ENCODE assay signal across 31 mouse cellular contexts in genomic region chr13:98138786-98139185, GRCm38 (mm10).
DNase-seq lines count a peak whose midpoint lies in the region; ATAC-seq and TF ChIP-seq lines count a peak whose summit lies in the region.
"Had no signal": no experiment of that assay in that cellular context is flagged by ENCODE, and none has a peak within 500 bp of the region (broad histone marks: within the 10 kb centered on the region; RNA-seq: fewer than 3 reads in every experiment).

No protein-coding gene starts in this region.

- H3K9me3 ChIP-seq in kidney, embryonic 14.5 days (ENCODE audit: control insufficient read depth, low read length): no peaks in the 10 kb centered on the region
- H3K9me3 ChIP-seq in kidney, postnatal 0 days (replicated peaks; ENCODE audit: low read length): no peaks in the 10 kb centered on the region
- H3K9me3 ChIP-seq: embryonic facial prominence, embryonic 10.5 days; embryonic facial prominence, embryonic 15.5 days; forebrain, embryonic 15.5 days; limb, embryonic 12.5 days; liver, embryonic 15.5 days; lung, embryonic 15.5 days; midbrain, embryonic 10.5 days; midbrain, embryonic 15.5 days; neural tube, embryonic 12.5 days had no signal

- H3K4me1 ChIP-seq in kidney, embryonic 14.5 days (ENCODE audit: control insufficient read depth, insufficient read depth, low read length): peaks cover 12% of the 10 kb centered on the region
- peaks cover 24% of the 10 kb centered on the region for H3K4me1 ChIP-seq in brown adipose tissue, adult 24 weeks (ENCODE audit: control insufficient read depth, insufficient read depth, insufficient read length, low read length)
- peaks cover 12% of the 10 kb centered on the region; the same call in 1 of the 2 replicates for H3K4me1 ChIP-seq in kidney, postnatal 0 days (replicated peaks; ENCODE audit: insufficient read depth, low read length)
- H3K4me1 ChIP-seq: liver, embryonic 15.5 days had no signal

- no peak overlapping the region for H3K9ac ChIP-seq in kidney, embryonic 14.5 days (ENCODE audit: low read depth, low read length)
- H3K9ac ChIP-seq in kidney, postnatal 0 days (ENCODE audit: low read depth, low read length): no peak overlapping the region
- H3K9ac ChIP-seq: embryonic facial prominence, embryonic 15.5 days; forebrain, embryonic 15.5 days; hindbrain, embryonic 14.5 days; limb, embryonic 12.5 days; liver, embryonic 15.5 days; lung, embryonic 15.5 days; midbrain, embryonic 15.5 days; neural tube, embryonic 12.5 days had no signal

- no peak overlapping the region for H3K27ac ChIP-seq in kidney, embryonic 14.5 days (ENCODE audit: low read depth, low read length)
- 0 out of 2 replicates have a peak overlapping the region, but pooled peaks have one; percentile 7 for H3K27ac ChIP-seq in brown adipose tissue, adult 24 weeks (replicated peaks; ENCODE audit: low read depth, low read length)
- H3K27ac ChIP-seq in kidney, postnatal 0 days: peak overlapping the region; percentile 28; the same call in 1 of the 2 replicates
- H3K27ac ChIP-seq: embryonic facial prominence, embryonic 10.5 days; embryonic facial prominence, embryonic 15.5 days; forebrain, embryonic 15.5 days; gastrocnemius, adult 2 months; hindbrain, embryonic 14.5 days; left cerebral cortex, adult 2 months; limb, embryonic 12.5 days; liver, embryonic 15.5 days; lung, embryonic 15.5 days; midbrain, embryonic 10.5 days; midbrain, embryonic 15.5 days; neural tube, embryonic 12.5 days; stomach, postnatal 0 days had no signal

- no peak for ATAC-seq in kidney, embryonic 14.5 days (ENCODE audit: low FRiP score, low TSS enrichment)
- ATAC-seq in kidney, postnatal 0 days (replicated peaks; ENCODE audit: low FRiP score, low read depth): no peak
- no peak for ATAC-seq in granulocyte monocyte progenitor cell, adult 5-6 weeks (replicated peaks; ENCODE audit: poor library complexity, severe bottlenecking)
- ATAC-seq: activated CD4-positive, CD25-positive, alpha-beta regulatory T cell, adult 4 months; forebrain, embryonic 15.5 days; intestine, postnatal 0 days; midbrain, embryonic 15.5 days had no signal

- peak; percentile 11 for DNase-seq in kidney, adult 11 months
- DNase-seq in kidney, postnatal 0 days (ENCODE audit: low spot score): no peak
- no peak for DNase-seq in gastrocnemius, adult 18-20 months (ENCODE audit: low spot score)
- no peak for DNase-seq in cerebellum, postnatal 36 days
- DNase-seq: adrenal gland, adult 2 months; adrenal gland, postnatal 36 days; B cell, adult 2 months; cerebellum, adult 2 months; cerebellum, postnatal 14 days; gastrocnemius, adult 2 months; gastrocnemius, postnatal 36 days; right cerebral cortex, postnatal 4 days; thymus, adult 18-20 months; thymus, postnatal 25 days had no signal

- TF ChIP-seq CTCF in kidney, postnatal 0 days (IDR thresholded peaks at IDR 0.05; ENCODE audit: low read depth): no peak

- WGBS in kidney, embryonic 14.5 days: 82% methylated on average over 4 of the region's 4 CpGs
- WGBS in kidney, postnatal 0 days: 67% methylated on average over 4 of the region's 4 CpGs

- H3K27me3 ChIP-seq in kidney, embryonic 14.5 days (ENCODE audit: control insufficient read depth, insufficient read depth, low read length): no peaks in the 10 kb centered on the region
- H3K27me3 ChIP-seq in kidney, postnatal 0 days (ENCODE audit: insufficient read depth, low read length): no peaks in the 10 kb centered on the region
- H3K27me3 ChIP-seq: embryonic facial prominence, embryonic 15.5 days; forebrain, embryonic 15.5 days; limb, embryonic 12.5 days; liver, embryonic 15.5 days; lung, embryonic 15.5 days; midbrain, embryonic 15.5 days; neural tube, embryonic 12.5 days had no signal

- H3K4me3 ChIP-seq in kidney, embryonic 14.5 days (ENCODE audit: low read length): no peak overlapping the region
- no peak overlapping the region for H3K4me3 ChIP-seq in brown adipose tissue, adult 24 weeks (ENCODE audit: insufficient read depth, low read depth, low read length)
- H3K4me3 ChIP-seq in kidney, postnatal 0 days (replicated peaks; ENCODE audit: low read depth, low read length): no peak overlapping the region
- H3K4me3 ChIP-seq: embryonic facial prominence, embryonic 10.5 days; embryonic facial prominence, embryonic 15.5 days; forebrain, embryonic 15.5 days; gastrocnemius, adult 2 months; left cerebral cortex, adult 2 months; limb, embryonic 12.5 days; liver, embryonic 15.5 days; lung, embryonic 15.5 days; midbrain, embryonic 10.5 days; midbrain, embryonic 15.5 days; neural tube, embryonic 12.5 days had no signal

- H3K36me3 ChIP-seq in kidney, embryonic 14.5 days (ENCODE audit: control insufficient read depth, insufficient read depth, low read length): no peaks in the 10 kb centered on the region
- no peaks in the 10 kb centered on the region for H3K36me3 ChIP-seq in kidney, postnatal 0 days (ENCODE audit: insufficient read depth, low read length)
- H3K36me3 ChIP-seq: embryonic facial prominence, embryonic 10.5 days; embryonic facial prominence, embryonic 15.5 days; forebrain, embryonic 15.5 days; limb, embryonic 12.5 days; liver, embryonic 15.5 days; lung, embryonic 15.5 days; midbrain, embryonic 10.5 days; midbrain, embryonic 15.5 days; neural tube, embryonic 12.5 days had no signal

- no peak overlapping the region for H3K4me2 ChIP-seq in kidney, embryonic 14.5 days (replicated peaks; ENCODE audit: low read depth, low read length)
- no peak overlapping the region for H3K4me2 ChIP-seq in kidney, postnatal 0 days (ENCODE audit: low read length)
- H3K4me2 ChIP-seq: embryonic facial prominence, embryonic 15.5 days; forebrain, embryonic 15.5 days; hindbrain, embryonic 14.5 days; limb, embryonic 12.5 days; liver, embryonic 15.5 days; lung, embryonic 15.5 days; midbrain, embryonic 15.5 days; neural tube, embryonic 12.5 days had no signal
